Mouse (Mus musculus) spleen, postnatal 36 days (tissue): ENCODE measurements around the gene Magea1.
"Not testable (repeated sequence)": the region's sequence is repeated elsewhere in the genome, so short reads cannot be mapped to it uniquely, and the experiment has no call there.

ENCODE experiments used
- DNase-seq, 2 experiments: peaks; one replicate each; pipeline ENCODE4 v3.0.0; 2022; ENCODE audit warnings: low spot score in 2 of 2, mixed read lengths in 1 of 2

The Magea1 gene

GRCm38 (mm10) chrX:155089693-155090092 lies at the start of gene Magea1:
TSS of gene Magea1 (minus strand) at chrX:155089793.
- not testable (repeated sequence) for DNase-seq

- DNase-seq = not testable (repeated sequence)
These were observed 38.7 kb upstream of the Magea1 start, which contains the start of gene Cldn34b2 for GRCm38 (mm10) chrX:155128312-155128711. TSS of gene Cldn34b2 (minus strand) at chrX:155128412.

GRCm38 (mm10) chrX:155098024-155098423 lies 8.4 kb upstream of the Magea1 start:
- no peak for DNase-seq

- not testable (repeated sequence) for DNase-seq
These were observed 4.0 kb upstream of the Magea1 start, which contains the start of gene Magea2 for GRCm38 (mm10) chrX:155093566-155093965. TSS of gene Magea2 (minus strand) at chrX:155093666.

GRCm38 (mm10) chrX:155063045-155063444 lies 26.5 kb downstream of the Magea1 start, which contains the start of gene Magea5:
TSS of gene Magea5 (minus strand) at chrX:155063145.
- DNase-seq = not testable (repeated sequence)
